Mouse (Mus musculus) kidney, embryonic 16.5 days (tissue): ENCODE results near the gene Ubb. TPM values are rescaled to one million over a fixed set of nuclear protein-coding genes. Genes with fewer than 3 reads are reported as not detected.
A peak's percentile ranks its signal among the peaks of the same experiment; 100 is the strongest.

Experiments used
- ATAC-seq: fragments of 200-750 bp; cut with Nextera tagmentation; 2 replicates; pipeline ENCODE4 v1.8.0; 2017; ENCODE audit warnings: moderate TSS enrichment; ENCODE audit not compliant: low FRiP score, low TSS enrichment
- H3K27ac ChIP-seq: fragments of 300-500 bp; sonication (generic); 2 replicates; pipeline ENCODE4 v1.5.1; 2014; ENCODE audit warnings: low read length
- H3K27me3 ChIP-seq: fragments of 300-500 bp; sonication (generic); 2 replicates; pipeline ENCODE4 v1.6.1; 2014; ENCODE audit warnings: low read length, control low read depth, mixed read lengths; ENCODE audit not compliant: insufficient read depth
- H3K36me3 ChIP-seq: fragments of 300-500 bp; sonication (generic); 2 replicates; pipeline ENCODE4 v1.6.1; 2014; ENCODE audit warnings: low read length, control low read depth, mixed read lengths; ENCODE audit not compliant: insufficient read depth
- H3K4me1 ChIP-seq: fragments of 300-500 bp; sonication (generic); 2 replicates; pipeline ENCODE4 v1.6.1; 2014; ENCODE audit warnings: low read length, control low read depth, mixed read lengths; ENCODE audit not compliant: insufficient read depth
- H3K4me2 ChIP-seq: fragments of 300-500 bp; sonication (generic); replicated peaks from 2 replicates; pipeline ENCODE4 v1.6.1; 2014; ENCODE audit warnings: low read depth, low read length
- H3K4me3 ChIP-seq: fragments of 300-500 bp; sonication (generic); 2 replicates; pipeline ENCODE4 v1.5.1; 2014; ENCODE audit warnings: mild to moderate bottlenecking, low read length
- H3K9ac ChIP-seq: fragments of 300-500 bp; sonication (generic); replicated peaks from 2 replicates; pipeline ENCODE4 v1.6.1; 2014; ENCODE audit warnings: low read length
- H3K9me3 ChIP-seq: fragments of 300-500 bp; sonication (generic); 2 replicates; pipeline ENCODE4 v1.6.1; 2016; ENCODE audit warnings: low read length, control low read depth
- WGBS: fragments of 180-500 bp; shearing (Covaris S2); extraction: QIAGEN DNeasy Blood & Tissue Kit; methylation state at CpG from one replicate; pipeline ENCODE4 v1.1.7; 2014; 5-methylcytosine and 5-hydroxymethylcytosine counted together
- polyA plus RNA-seq: library from polyadenylated mRNA; unstranded; fragments of >200 nt; fragmentation: Nextera tagmentation; extraction: Ambion mirVana; gene quantifications from 2 replicates; pipeline ENCODE4 v1.2.1, GENCODE M21; 2015

Ubb gene
- polyA plus RNA-seq, 1 experiment from 2014 or later, result 3,391 TPM

- ATAC-seq, result no peak
- Histone ChIP-seq H3K36me3 (peaks cover 18% of the 10 kb centered on the region; the same call in 1 of the 2 replicates), H3K4me2 (peak overlapping the region; percentile 91), H3K27ac (peak overlapping the region; percentile 97), H3K9ac (peak overlapping the region; percentile 96), H3K27me3 (no peaks in the 10 kb centered on the region), H3K9me3 (no peaks in the 10 kb centered on the region), H3K4me3 (peak overlapping the region; percentile 77), H3K4me1 (peaks cover 28% of the 10 kb centered on the region)
- WGBS, result 15% methylated on average over 5 of the region's 5 CpGs
Measured at GRCm38 (mm10) chr11:62549782-62550181, 1.2 kb upstream of the Ubb start.

- under 1% methylated on average over 11 of the region's 11 CpGs for WGBS
- peak overlapping the region; percentile 97 for H3K27ac ChIP-seq
Measured at GRCm38 (mm10) chr11:62550227-62550685, 715 bp upstream of the Ubb start.

GRCm38 (mm10) chr11:62551226-62552119 is 502 bp downstream of the Ubb start:
- H3K27ac ChIP-seq, result peak overlapping the region; percentile 86
- no peaks in the 10 kb centered on the region for H3K27me3 ChIP-seq
- H3K4me1 ChIP-seq, result peaks cover 32% of the 10 kb centered on the region
- peak; percentile 81 for ATAC-seq
- 0% methylated on average over 58 of the region's 58 CpGs for WGBS
- peak overlapping the region; percentile 82 for H3K9ac ChIP-seq
- H3K4me2 ChIP-seq, result peak overlapping the region; percentile 91
- H3K36me3 ChIP-seq, result peaks cover 24% of the 10 kb centered on the region; the same call in 1 of the 2 replicates
- peak overlapping the region; percentile 77 for H3K4me3 ChIP-seq
- H3K9me3 ChIP-seq, result no peaks in the 10 kb centered on the region

More at GRCm38 (mm10) chr11:62550227-62550685, 715 bp upstream of the Ubb start:
- Histone ChIP-seq H3K4me3 (peak overlapping the region; percentile 77), H3K4me1 (peaks cover 32% of the 10 kb centered on the region), H3K9ac (peak overlapping the region; percentile 96), H3K36me3 (peaks cover 23% of the 10 kb centered on the region; the same call in 1 of the 2 replicates), H3K27me3 (no peaks in the 10 kb centered on the region), H3K4me2 (peak overlapping the region; percentile 91), H3K9me3 (no peaks in the 10 kb centered on the region)
- peak; percentile 14 for ATAC-seq

- Histone ChIP-seq H3K27me3 (no peaks in the 10 kb centered on the region), H3K4me1 (peaks cover 32% of the 10 kb centered on the region), H3K4me2 (peak overlapping the region; percentile 98), H3K36me3 (peaks cover 24% of the 10 kb centered on the region; the same call in 1 of the 2 replicates), H3K27ac (no peak overlapping the region), H3K9me3 (no peaks in the 10 kb centered on the region), H3K9ac (peak overlapping the region; percentile 61), H3K4me3 (peak overlapping the region; percentile 65)
- ATAC-seq, result no peak
- 24% methylated on average over 1 of the region's 1 CpGs for whole genome bisulfite sequencing
Measured at GRCm38 (mm10) chr11:62553186-62553585, 2.2 kb downstream of the Ubb start.

- peaks cover 32% of the 10 kb centered on the region for H3K4me1 ChIP-seq
- peak overlapping the region; percentile 61 for H3K9ac ChIP-seq
- H3K4me2 ChIP-seq, result peak overlapping the region; percentile 98
- H3K4me3 ChIP-seq, result peak overlapping the region; percentile 65
- H3K9me3 ChIP-seq, result no peaks in the 10 kb centered on the region
- no peak for ATAC-seq
- 77% methylated on average over 5 of the region's 5 CpGs for WGBS
- H3K27me3 ChIP-seq, result no peaks in the 10 kb centered on the region
- H3K36me3 ChIP-seq, result peaks cover 24% of the 10 kb centered on the region; the same call in 1 of the 2 replicates
- no peak overlapping the region for H3K27ac ChIP-seq
Measured at GRCm38 (mm10) chr11:62553633-62554032, 2.7 kb downstream of the Ubb start.

DNA sequence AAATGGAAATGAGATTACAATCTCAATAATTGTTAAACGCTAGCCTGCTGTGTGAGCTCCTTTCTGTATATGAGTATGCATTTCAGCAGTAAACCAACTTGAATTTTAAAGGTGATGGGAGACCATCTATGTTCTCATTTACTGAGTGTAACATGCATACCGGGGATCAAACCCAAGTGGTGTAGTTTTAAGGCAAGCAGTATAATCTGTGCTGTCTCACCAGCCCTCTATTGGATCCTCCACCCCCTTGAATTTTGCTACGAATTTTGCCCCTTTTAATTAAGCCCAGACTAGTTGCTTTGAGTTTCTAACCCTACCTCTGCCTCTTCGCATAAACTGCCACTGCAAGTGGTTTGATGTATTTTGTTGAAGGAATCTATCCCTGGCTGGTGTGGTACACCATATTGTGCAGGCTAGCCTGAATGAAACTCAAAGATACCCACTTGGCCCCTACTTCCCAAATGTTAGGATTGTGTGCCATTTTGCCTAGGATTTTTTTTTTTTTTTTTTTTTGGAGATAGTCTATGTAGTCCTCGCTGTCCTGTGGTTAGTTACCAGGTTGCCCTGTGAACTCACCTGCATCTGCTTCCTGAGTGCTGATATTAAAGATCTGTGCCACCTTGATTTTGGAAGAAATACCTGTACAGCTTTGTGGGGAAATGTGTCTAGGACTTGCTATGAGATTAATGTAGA is 3.3 kb downstream of the Ubb start:
- Histone ChIP-seq H3K27me3 (no peaks in the 10 kb centered on the region), H3K27ac (no peak overlapping the region), H3K9ac (peak overlapping the region; percentile 42), H3K4me3 (peak overlapping the region; percentile 65), H3K4me2 (peak overlapping the region; percentile 98), H3K4me1 (peaks cover 37% of the 10 kb centered on the region), H3K9me3 (no peaks in the 10 kb centered on the region), H3K36me3 (peaks cover 24% of the 10 kb centered on the region; the same call in 1 of the 2 replicates)
- no peak for ATAC-seq
- WGBS, result 71% methylated on average over 5 of the region's 5 CpGs

- Histone ChIP-seq H3K9ac (0 out of 2 replicates have a peak overlapping the region, but pooled peaks have one; percentile 42), H3K4me2 (peak overlapping the region; percentile 98), H3K4me1 (peaks cover 31% of the 10 kb centered on the region), H3K27me3 (no peaks in the 10 kb centered on the region), H3K9me3 (no peaks in the 10 kb centered on the region), H3K36me3 (peaks cover 24% of the 10 kb centered on the region; the same call in 1 of the 2 replicates), H3K4me3 (peak overlapping the region; percentile 65), H3K27ac (no peak overlapping the region)
- ATAC-seq, result no peak
Measured at GRCm38 (mm10) chr11:62554934-62555517, 4.1 kb downstream of the Ubb start.

DNA sequence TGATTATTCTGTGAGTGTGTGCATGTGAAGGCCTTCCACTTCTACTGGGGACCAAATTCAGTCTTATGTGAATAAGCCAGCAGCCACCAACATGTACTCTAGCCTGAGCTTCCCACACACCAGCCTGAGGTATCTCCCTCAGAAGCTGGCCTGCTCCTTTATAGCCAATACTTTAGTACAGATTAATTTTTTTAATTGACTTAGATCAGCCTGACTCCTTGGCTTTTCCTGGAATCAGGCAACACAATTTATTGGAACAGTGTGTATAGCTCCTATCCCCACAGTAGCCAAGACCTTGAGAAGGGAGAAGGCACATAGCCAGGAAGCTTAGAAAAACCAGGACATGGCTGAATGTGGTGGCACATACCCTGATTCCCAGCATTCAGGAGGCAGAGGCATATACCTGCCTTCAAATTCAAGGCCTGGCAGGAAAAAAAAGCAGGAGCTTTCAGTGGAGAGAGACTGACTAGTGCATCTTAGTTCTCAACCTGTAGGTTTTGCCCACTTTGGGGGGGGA is 5.0 kb downstream of the Ubb start:
- Histone ChIP-seq H3K27me3 (no peaks in the 10 kb centered on the region), H3K9ac (no peak overlapping the region), H3K4me2 (no peak overlapping the region), H3K4me1 (peaks cover 32% of the 10 kb centered on the region), H3K4me3 (no peak overlapping the region), H3K9me3 (no peaks in the 10 kb centered on the region), H3K27ac (no peak overlapping the region), H3K36me3 (peaks cover 24% of the 10 kb centered on the region; the same call in 1 of the 2 replicates)
- no peak for ATAC-seq

GRCm38 (mm10) chr11:62557205-62557604 is 6.2 kb downstream of the Ubb start:
- peaks cover 24% of the 10 kb centered on the region; the same call in 1 of the 2 replicates for H3K36me3 ChIP-seq
- no peak overlapping the region for H3K4me3 ChIP-seq
- no peak overlapping the region for H3K9ac ChIP-seq
- no peaks in the 10 kb centered on the region for H3K27me3 ChIP-seq
- no peak overlapping the region for H3K4me2 ChIP-seq
- no peak overlapping the region for H3K27ac ChIP-seq
- no peaks in the 10 kb centered on the region for H3K9me3 ChIP-seq
- peaks cover 32% of the 10 kb centered on the region for H3K4me1 ChIP-seq
- WGBS, result 64% methylated on average over 5 of the region's 5 CpGs
- ATAC-seq, result no peak
